Mouse (Mus musculus) CH12.LX (cell line): ENCODE measurements at regions not wholly inside any gene's neighbourhood (a gene's known extent, or its start where the extent isn't known, plus 50 kb on each side); places are given as distances from the start of the nearest gene placed in this dataset.

Experiments used
- CHD1 ChIP-seq: IDR thresholded peaks from 2 replicates; pipeline ENCODE4 v1.6.1; 2012; ENCODE audit warnings: low read depth, low read length, improper control_type of control experiment, inconsistent platforms
- CHD2 ChIP-seq: IDR thresholded peaks from 2 replicates; pipeline ENCODE4 v1.6.1; 2011; ENCODE audit warnings: low read length, improper control_type of control experiment
- CTCF ChIP-seq, 2 experiments: IDR thresholded peaks in 1 of 2; conservative IDR thresholded peaks in 1 of 2; 2 replicates each; pipeline ENCODE4 v1.5.1; 2011 to 2012; ENCODE audit warnings: low read depth in 2 of 2, low read length in 2 of 2, improper control_type of control experiment in 1 of 2, inconsistent platforms in 1 of 2, mild to moderate bottlenecking in 1 of 2, moderate library complexity in 1 of 2
- EP300 ChIP-seq: IDR thresholded peaks from 2 replicates; pipeline ENCODE4 v1.6.1; 2011; ENCODE audit warnings: low read length, improper control_type of control experiment
- MYC ChIP-seq: IDR thresholded peaks from 2 replicates; pipeline ENCODE4 v1.6.1; 2011; ENCODE audit warnings: low read depth, mild to moderate bottlenecking, improper control_type of control experiment, low read length
- POLR2A ChIP-seq: IDR thresholded peaks from 2 replicates; pipeline ENCODE4 v1.6.1; 2011; ENCODE audit warnings: low read depth, mild to moderate bottlenecking, improper control_type of control experiment, low read length
- RCOR1 ChIP-seq: conservative IDR thresholded peaks from 2 replicates; pipeline ENCODE4 v1.6.1; 2012; ENCODE audit warnings: low read depth, mild to moderate bottlenecking, inconsistent platforms, low read length, improper control_type of control experiment
- TCF12 ChIP-seq: IDR thresholded peaks from 2 replicates; pipeline ENCODE4 v1.6.1; 2014; ENCODE audit warnings: low read depth, mild to moderate bottlenecking, inconsistent platforms, low read length, improper control_type of control experiment
- USF2 ChIP-seq: conservative IDR thresholded peaks from 2 replicates; pipeline ENCODE4 v1.6.1; 2011; ENCODE audit warnings: low read depth, low read length, improper control_type of control experiment
- ZC3H11A ChIP-seq: IDR thresholded peaks from 2 replicates; pipeline ENCODE4 v1.6.1; 2012; ENCODE audit warnings: low read depth, mild to moderate bottlenecking, inconsistent platforms, low read length, improper control_type of control experiment
- ZMIZ1 ChIP-seq: IDR thresholded peaks from 2 replicates; pipeline ENCODE4 v1.6.1; 2012; ENCODE audit warnings: low read depth, mild to moderate bottlenecking, inconsistent platforms, low read length, improper control_type of control experiment
- ZNF384 ChIP-seq: IDR thresholded peaks from 2 replicates; pipeline ENCODE4 v1.6.1; 2012; ENCODE audit warnings: low read depth, low read length, improper control_type of control experiment, inconsistent platforms

- no peak for TF ChIP-seq CTCF (conservative IDR thresholded peaks at IDR 0.05 in 1 of 2, IDR thresholded peaks at IDR 0.05 in 1 of 2; ENCODE audit: low read depth in 2 of 2, low read length in 2 of 2)
- no peak for TF ChIP-seq CHD1
- TF ChIP-seq CHD2, result no peak
- TF ChIP-seq POLR2A, result no peak
- no peak for TF ChIP-seq EP300
- no peak for TF ChIP-seq RCOR1
- no peak for TF ChIP-seq ZMIZ1
- TF ChIP-seq ZNF384, result 0 out of 2 replicates have a peak, but pooled peaks have one; percentile 8
- TF ChIP-seq MYC, result no peak
- TF ChIP-seq USF2, result no peak
- TF ChIP-seq ZC3H11A, result no peak
- TF ChIP-seq TCF12, result no peak
Observed at GRCm38 (mm10) chr15:96135816-96136215, 151.5 kb upstream of the Arid2 start.
